ENCODE assay signal across 11 mouse cellular contexts in the genomic region with DNA sequence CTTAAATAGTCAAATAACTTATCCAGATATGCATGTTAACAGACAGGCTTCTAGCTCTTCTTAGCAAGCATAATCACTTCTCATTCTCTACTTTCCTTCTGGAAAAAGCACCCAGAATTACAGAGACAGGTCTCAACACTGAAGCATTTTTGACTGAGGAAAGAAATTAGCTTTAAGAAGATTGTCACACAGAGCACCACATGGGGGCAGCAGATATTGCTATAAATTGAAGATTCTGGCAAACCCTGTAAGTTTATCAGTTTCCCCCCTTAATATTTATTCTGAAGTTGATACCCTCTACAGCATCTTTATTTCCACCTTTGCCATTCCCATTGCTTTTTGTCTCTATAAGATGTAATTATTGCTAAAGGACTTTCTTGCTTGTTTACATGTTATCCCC.
DNase-seq lines count a peak whose midpoint lies in the region; ATAC-seq and TF ChIP-seq lines count a peak whose summit lies in the region.
"Had no signal": no experiment of that assay in that cellular context is flagged by ENCODE, and none has a peak within 500 bp of the region (broad histone marks: within the 10 kb centered on the region; RNA-seq: fewer than 3 reads in every experiment).

No protein-coding gene starts in this region.

- H3K4me1 ChIP-seq in hindbrain, embryonic 14.5 days (replicated peaks; ENCODE audit: control insufficient read depth, insufficient read depth, low read length), result no peaks in the 10 kb centered on the region
- no peaks in the 10 kb centered on the region for H3K4me1 ChIP-seq in hindbrain, embryonic 13.5 days (replicated peaks)
- no peaks in the 10 kb centered on the region for H3K4me1 ChIP-seq in lung, embryonic 14.5 days (ENCODE audit: insufficient read depth)

- TF ChIP-seq CTCF in lung, embryonic 14.5 days (IDR thresholded peaks at IDR 0.05; ENCODE audit: low read depth), result peak; percentile 26

- H3K4me2 ChIP-seq in hindbrain, embryonic 14.5 days (replicated peaks), result no peak overlapping the region
- H3K4me2 ChIP-seq in hindbrain, embryonic 13.5 days, result no peak overlapping the region
- H3K4me2 ChIP-seq in lung, embryonic 14.5 days, result no peak overlapping the region
- H3K4me2 ChIP-seq: midbrain, embryonic 11.5 days had no signal

- no peak overlapping the region for H3K9ac ChIP-seq in hindbrain, embryonic 14.5 days
- H3K9ac ChIP-seq in hindbrain, embryonic 13.5 days, result no peak overlapping the region
- no peak overlapping the region for H3K9ac ChIP-seq in lung, embryonic 14.5 days

- H3K36me3 ChIP-seq in hindbrain, embryonic 14.5 days (replicated peaks; ENCODE audit: control insufficient read depth, insufficient read depth), result no peaks in the 10 kb centered on the region
- no peaks in the 10 kb centered on the region for H3K36me3 ChIP-seq in hindbrain, embryonic 13.5 days
- no peaks in the 10 kb centered on the region for H3K36me3 ChIP-seq in lung, embryonic 14.5 days (ENCODE audit: insufficient read depth)

- no peaks in the 10 kb centered on the region for H3K9me3 ChIP-seq in hindbrain, embryonic 14.5 days (ENCODE audit: control insufficient read depth, low read length)
- H3K9me3 ChIP-seq in hindbrain, embryonic 13.5 days, result no peaks in the 10 kb centered on the region
- H3K9me3 ChIP-seq in lung, embryonic 14.5 days (ENCODE audit: low read depth, low read length), result no peaks in the 10 kb centered on the region

- no peak overlapping the region for H3K27ac ChIP-seq in hindbrain, embryonic 14.5 days
- no peak overlapping the region for H3K27ac ChIP-seq in hindbrain, embryonic 13.5 days
- no peak overlapping the region for H3K27ac ChIP-seq in lung, embryonic 14.5 days (ENCODE audit: low read depth)

- no peak overlapping the region for H3K4me3 ChIP-seq in hindbrain, embryonic 14.5 days (replicated peaks; ENCODE audit: low read length)
- H3K4me3 ChIP-seq in hindbrain, embryonic 13.5 days, result no peak overlapping the region
- H3K4me3 ChIP-seq in lung, embryonic 14.5 days (ENCODE audit: low read depth, low read length), result no peak overlapping the region

- ATAC-seq in hindbrain, embryonic 14.5 days (ENCODE audit: low FRiP score), result no peak
- no peak for ATAC-seq in hindbrain, embryonic 13.5 days (ENCODE audit: low FRiP score)
- no peak for ATAC-seq in lung, embryonic 14.5 days (ENCODE audit: insufficient read depth)

- DNase-seq in adrenal gland, postnatal 14 days, result peak; percentile 16
- no peak for DNase-seq in adrenal gland, postnatal 4 days (ENCODE audit: low spot score in 2 of 2)
- DNase-seq in hindbrain, embryonic 14.5 days (ENCODE audit: low spot score), result peak; percentile 35
- peak; percentile 69 for DNase-seq in lung, embryonic 14.5 days
- DNase-seq in lung, postnatal 36 days, result no peak
- peak; percentile 16 for DNase-seq in retina, postnatal 1 day
- no peak for DNase-seq in thymus, postnatal 25 days
- DNase-seq: B cell, adult 2 months; gastrocnemius, postnatal 14 days had no signal

- H3K27me3 ChIP-seq in hindbrain, embryonic 14.5 days (ENCODE audit: control insufficient read depth, insufficient read depth, low read length), result no peaks in the 10 kb centered on the region
- H3K27me3 ChIP-seq in hindbrain, embryonic 13.5 days, result no peaks in the 10 kb centered on the region
- no peaks in the 10 kb centered on the region for H3K27me3 ChIP-seq in lung, embryonic 14.5 days (ENCODE audit: insufficient read depth, low read length)

Comparison
In these comparisons a context has a peak if more than half of its experiments do, and no peak if none do; other contexts are left out.
1. DNase-seq: peak in adrenal gland, postnatal 14 days (single experiment), hindbrain, embryonic 14.5 days (single experiment), lung, embryonic 14.5 days (single experiment) and retina, postnatal 1 day (single experiment); none in adrenal gland, postnatal 4 days (0 of 2), lung, postnatal 36 days (single experiment) and thymus, postnatal 25 days (single experiment).